Mouse (Mus musculus) frontal cortex, postnatal 36 days (tissue): ENCODE measurements at regions not wholly inside any gene's neighbourhood (a gene's known extent, or its start where the extent isn't known, plus 50 kb on each side); places are given as distances from the start of the nearest gene placed in this dataset.
A peak's percentile ranks its signal among the peaks of the same experiment; 100 is the strongest.

Experiments
- DNase-seq, 2 experiments: peaks; one replicate each; pipeline ENCODE4 v3.0.0; 2022; ENCODE audit warnings: low spot score in 2 of 2

GRCm38 (mm10) chr4:78666326-78666725 lies 454.6 kb upstream of the Ptprd start:
- no peak for DNase-seq

DNA sequence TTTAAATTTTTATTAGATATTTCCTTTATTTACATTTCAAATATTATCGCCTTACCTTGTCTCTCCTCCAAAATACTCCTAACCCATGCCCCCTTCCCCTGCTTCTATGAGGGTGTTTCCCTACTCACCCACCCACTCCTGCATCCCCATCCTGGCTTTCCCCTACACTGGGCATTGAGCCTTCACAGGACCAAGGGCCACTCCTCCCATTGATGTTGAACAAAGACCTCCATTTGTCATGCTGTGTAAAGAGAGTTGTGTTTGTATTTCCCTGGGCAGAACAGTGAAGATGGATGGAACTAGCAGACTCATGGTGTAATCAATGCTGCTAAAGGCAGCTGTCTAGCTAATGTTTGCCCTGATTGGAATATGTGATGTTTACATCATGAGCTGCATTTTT lies 431.0 kb upstream of the Ptprd start:
- no peak for DNase-seq

- DNase-seq, result peak; percentile 4 to 6
Observed at GRCm38 (mm10) chr4:78606461-78606830, 394.7 kb upstream of the Ptprd start.

- DNase-seq, result peak in 1 of 2 experiments; percentile 3
Observed at GRCm38 (mm10) chr4:78605763-78606460, 394.2 kb upstream of the Ptprd start.

GRCm38 (mm10) chr4:78581590-78581989 lies 369.8 kb upstream of the Ptprd start:
- DNase-seq, result peak in 1 of 2 experiments; percentile 2

DNA sequence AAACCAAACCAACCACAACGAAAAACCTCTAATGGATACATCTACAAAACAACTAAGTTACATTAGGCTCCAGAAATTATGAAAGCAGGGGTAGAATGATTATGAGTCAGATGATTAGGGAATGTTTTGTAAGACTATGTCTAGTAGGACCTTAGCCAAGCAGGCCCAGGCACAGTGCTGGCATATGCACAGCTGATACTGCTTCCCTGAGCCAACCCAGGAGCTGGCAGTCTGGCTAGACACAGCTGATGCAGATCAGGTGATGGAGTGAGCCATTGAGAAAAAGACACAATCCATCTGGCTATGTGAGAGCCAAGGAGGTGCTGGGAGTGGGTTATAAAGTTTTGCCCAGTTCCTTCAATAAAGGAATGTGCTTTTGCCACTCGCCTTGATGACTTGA lies 353.6 kb upstream of the Ptprd start:
- no peak for DNase-seq
